In the genomic region with DNA sequence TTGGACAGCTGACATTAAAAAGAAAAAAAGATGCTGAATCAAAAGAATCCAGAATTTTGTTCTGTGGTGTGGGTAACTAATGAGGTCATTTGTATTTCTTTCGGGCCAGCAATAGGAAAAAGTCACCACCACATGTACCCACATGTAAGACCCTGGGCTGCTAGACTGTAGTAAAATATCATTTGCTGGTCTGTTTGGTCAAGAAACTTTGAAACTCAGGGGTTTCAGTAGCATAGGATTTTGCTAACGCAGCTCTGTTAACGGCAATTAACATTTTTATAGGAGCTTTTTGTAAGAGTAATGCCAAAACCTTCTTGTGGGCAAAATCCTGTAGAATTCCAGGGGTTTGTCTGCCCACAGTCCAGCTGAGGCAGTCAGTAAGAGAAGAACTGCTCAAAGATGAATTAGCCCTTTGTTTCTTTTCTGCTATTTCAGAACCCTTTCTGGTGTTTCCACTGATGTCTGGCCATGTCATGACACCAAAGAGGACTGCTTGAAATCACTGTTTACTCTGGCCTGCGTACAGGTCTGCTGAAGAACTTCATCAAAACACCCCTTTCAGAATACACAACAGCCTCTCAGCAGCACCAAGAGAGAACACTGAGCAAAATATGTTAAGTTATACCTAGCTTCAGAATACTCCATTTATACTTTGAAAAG, we compare ENCODE assay signal across 20 mouse cellular contexts.
DNase-seq lines count a peak whose midpoint lies in the region; ATAC-seq and TF ChIP-seq lines count a peak whose summit lies in the region.
"Had no signal": no experiment of that assay in that cellular context is flagged by ENCODE, and none has a peak within 500 bp of the region (broad histone marks: within the 10 kb centered on the region; RNA-seq: fewer than 3 reads in every experiment).

No protein-coding gene starts in this region.

- H3K4me2 ChIP-seq in heart, embryonic 13.5 days, result no peak overlapping the region
- H3K4me2 ChIP-seq: heart, embryonic 15.5 days; liver, embryonic 11.5 days; lung, embryonic 15.5 days; midbrain, embryonic 15.5 days had no signal

- peak overlapping the region; percentile 70; the same call in 1 of the 2 replicates for H3K27ac ChIP-seq in heart, embryonic 13.5 days (replicated peaks)
- peak overlapping the region; percentile 64 for H3K27ac ChIP-seq in layer of hippocampus, adult 2 months
- H3K27ac ChIP-seq: forebrain, embryonic 10.5 days; lung, embryonic 15.5 days; macrophage; midbrain, embryonic 15.5 days had no signal

- no peak for TF ChIP-seq CTCF in layer of hippocampus, adult 2 months (conservative IDR thresholded peaks at IDR 0.05)

- H3K4me3 ChIP-seq in heart, embryonic 13.5 days, result no peak overlapping the region
- H3K4me3 ChIP-seq in layer of hippocampus, adult 2 months, result no peak overlapping the region
- H3K4me3 ChIP-seq: forebrain, embryonic 10.5 days; heart, embryonic 15.5 days; lung, embryonic 15.5 days; midbrain, embryonic 15.5 days had no signal

- 76% methylated on average over 4 of the region's 4 CpGs for WGBS in heart, embryonic 13.5 days

- intact Hi-C loops in heart, postnatal 10 days (cut with DNase I), result no loop called here

- peaks cover 15% of the 10 kb centered on the region for H3K4me1 ChIP-seq in heart, embryonic 13.5 days
- H3K4me1 ChIP-seq: lung, embryonic 15.5 days; midbrain, embryonic 15.5 days had no signal

- H3K9ac ChIP-seq in heart, embryonic 13.5 days, result no peak overlapping the region
- H3K9ac ChIP-seq: heart, embryonic 15.5 days; lung, embryonic 15.5 days; midbrain, embryonic 15.5 days had no signal

- no peaks in the 10 kb centered on the region for H3K27me3 ChIP-seq in heart, embryonic 13.5 days (replicated peaks)
- H3K27me3 ChIP-seq: heart, embryonic 15.5 days; lung, embryonic 15.5 days; midbrain, embryonic 15.5 days; Patski had no signal

- H3K9me3 ChIP-seq in heart, embryonic 13.5 days, result no peaks in the 10 kb centered on the region
- H3K9me3 ChIP-seq: forebrain, embryonic 10.5 days; heart, embryonic 15.5 days; lung, embryonic 15.5 days; midbrain, embryonic 15.5 days had no signal

- no peak for ATAC-seq in heart, embryonic 13.5 days (ENCODE audit: extremely low read depth, insufficient number of reproducible peaks, low FRiP score, low TSS enrichment)
- ATAC-seq: activated CD4-positive, CD25-positive, alpha-beta regulatory T cell, adult 4 months; midbrain, embryonic 15.5 days; Patski had no signal

- DNase-seq in heart, postnatal 4 days, result no peak
- no peak for DNase-seq in layer of hippocampus, adult 2 months (ENCODE audit: low spot score in 2 of 2)
- no peak for DNase-seq in layer of hippocampus, adult 9-11 months
- peak; percentile 31 for DNase-seq in brain, adult 2 months (ENCODE audit: low read depth, low spot score)
- DNase-seq in heart, postnatal 10 days, result peak; percentile 10 to 17
- no peak for DNase-seq in thymus, postnatal 0 days (ENCODE audit: low spot score)
- DNase-seq: adrenal gland, postnatal 14 days; cerebellum, adult 18-20 months; cerebellum, postnatal 36 days; kidney, adult 8-10 months; thymus, postnatal 4 days had no signal

- peaks cover 58% of the 10 kb centered on the region for H3K36me3 ChIP-seq in heart, embryonic 13.5 days

Comparison
In these comparisons a context has a peak if more than half of its experiments do, and no peak if none do; other contexts are left out.
1. DNase-seq: peak in brain, adult 2 months (single experiment) and heart, postnatal 10 days (2 of 2); none in heart, postnatal 4 days (single experiment), layer of hippocampus, adult 2 months (0 of 2), layer of hippocampus, adult 9-11 months (single experiment) and thymus, postnatal 0 days (single experiment).